Mouse (Mus musculus) kidney, embryonic 16.5 days (tissue): ENCODE data around the gene Kcnh4. TPM values are rescaled to one million over a fixed set of nuclear protein-coding genes. Genes with fewer than 3 reads are reported as not detected.
A peak's percentile ranks its signal among the peaks of the same experiment; 100 is the strongest.

Experiments
- ATAC-seq: fragments of 200-750 bp; cut with Nextera tagmentation; 2 replicates; pipeline ENCODE4 v1.8.0; 2017; ENCODE audit warnings: moderate TSS enrichment; ENCODE audit not compliant: low FRiP score, low TSS enrichment
- H3K27ac ChIP-seq: fragments of 300-500 bp; sonication (generic); 2 replicates; pipeline ENCODE4 v1.5.1; 2014; ENCODE audit warnings: low read length
- H3K27me3 ChIP-seq: fragments of 300-500 bp; sonication (generic); 2 replicates; pipeline ENCODE4 v1.6.1; 2014; ENCODE audit warnings: low read length, control low read depth, mixed read lengths; ENCODE audit not compliant: insufficient read depth
- H3K36me3 ChIP-seq: fragments of 300-500 bp; sonication (generic); 2 replicates; pipeline ENCODE4 v1.6.1; 2014; ENCODE audit warnings: low read length, control low read depth, mixed read lengths; ENCODE audit not compliant: insufficient read depth
- H3K4me1 ChIP-seq: fragments of 300-500 bp; sonication (generic); 2 replicates; pipeline ENCODE4 v1.6.1; 2014; ENCODE audit warnings: low read length, control low read depth, mixed read lengths; ENCODE audit not compliant: insufficient read depth
- H3K4me2 ChIP-seq: fragments of 300-500 bp; sonication (generic); replicated peaks from 2 replicates; pipeline ENCODE4 v1.6.1; 2014; ENCODE audit warnings: low read depth, low read length
- H3K4me3 ChIP-seq: fragments of 300-500 bp; sonication (generic); 2 replicates; pipeline ENCODE4 v1.5.1; 2014; ENCODE audit warnings: mild to moderate bottlenecking, low read length
- H3K9ac ChIP-seq: fragments of 300-500 bp; sonication (generic); replicated peaks from 2 replicates; pipeline ENCODE4 v1.6.1; 2014; ENCODE audit warnings: low read length
- H3K9me3 ChIP-seq: fragments of 300-500 bp; sonication (generic); 2 replicates; pipeline ENCODE4 v1.6.1; 2016; ENCODE audit warnings: low read length, control low read depth
- WGBS: fragments of 180-500 bp; shearing (Covaris S2); extraction: QIAGEN DNeasy Blood & Tissue Kit; methylation state at CpG from one replicate; pipeline ENCODE4 v1.1.7; 2014; 5-methylcytosine and 5-hydroxymethylcytosine counted together
- polyA plus RNA-seq: library from polyadenylated mRNA; unstranded; fragments of >200 nt; fragmentation: Nextera tagmentation; extraction: Ambion mirVana; gene quantifications from 2 replicates; pipeline ENCODE4 v1.2.1, GENCODE M21; 2015

Kcnh4 gene
- polyA plus RNA-seq, 1 experiment from 2014 or later, result not detected

GRCm38 (mm10) chr11:100692164-100692616 lies 67.6 kb downstream of the Kcnh4 start, which contains the start of gene Zfp385c:
Zfp385c (minus strand) TSS chr11:100692455.
- Histone ChIP-seq H3K27ac (no peak within 1 kb of the TSS), H3K27me3 (peaks cover 2% of the 10 kb centered on the region; the same call in 1 of the 2 replicates), H3K4me3 (peak within 1 kb of the TSS; percentile 38), H3K9ac (peak within 1 kb of the TSS; percentile 61; the same call in 1 of the 2 replicates), H3K9me3 (no peaks in the 10 kb centered on the region), H3K36me3 (no peaks in the 10 kb centered on the region), H3K4me1 (peaks cover 8% of the 10 kb centered on the region), H3K4me2 (peak within 1 kb of the TSS; percentile 55)
- ATAC-seq, result no peak
- 1% methylated on average over 23 of the region's 23 CpGs for WGBS

GRCm38 (mm10) chr11:100690389-100690788 lies 69.4 kb downstream of the Kcnh4 start:
- no peaks in the 10 kb centered on the region for H3K9me3 ChIP-seq
- H3K9ac ChIP-seq, result no peak overlapping the region
- no peak overlapping the region for H3K27ac ChIP-seq
- no peaks in the 10 kb centered on the region for H3K36me3 ChIP-seq
- H3K4me3 ChIP-seq, result no peak overlapping the region
- peaks cover 2% of the 10 kb centered on the region; the same call in 1 of the 2 replicates for H3K27me3 ChIP-seq
- ATAC-seq, result no peak
- H3K4me2 ChIP-seq, result no peak overlapping the region
- 74% methylated on average over 7 of the region's 7 CpGs for WGBS
- peaks cover 8% of the 10 kb centered on the region for H3K4me1 ChIP-seq

Other genes starting within 250 kb of the Kcnh4 start
- 173 and 179 TPM in 2 replicates for gene Acly, start 231.9 kb downstream of the Kcnh4 start, polyA plus RNA-seq
- gene Ttc25, start 214.3 kb downstream of the Kcnh4 start, polyA plus RNA-seq, result 1.0 and 1.1 TPM in 2 replicates
- 30.1 and 33.6 TPM in 2 replicates for gene Cnp, start 185.0 kb downstream of the Kcnh4 start, polyA plus RNA-seq
- 72.8 and 74.8 TPM in 2 replicates for gene Nkiras2, start 140.7 kb downstream of the Kcnh4 start, polyA plus RNA-seq
- gene Dnajc7, start 139.8 kb downstream of the Kcnh4 start, polyA plus RNA-seq, result 235 and 267 TPM in 2 replicates
- 0.32 and 0.69 TPM in 2 replicates for gene Zfp385c, start 67.5 kb downstream of the Kcnh4 start, polyA plus RNA-seq
- 2.6 and 3.2 TPM in 2 replicates for gene Dhx58, start 55.7 kb downstream of the Kcnh4 start, polyA plus RNA-seq
- 62.4 and 63.7 TPM in 2 replicates for gene Kat2a, start 47.5 kb downstream of the Kcnh4 start, polyA plus RNA-seq
- gene Hspb9, start 46.1 kb downstream of the Kcnh4 start, polyA plus RNA-seq, result 0.33 TPM in 1 of 2 replicates, not detected in the other
- 41.9 and 47.1 TPM in 2 replicates for gene Rab5c, start 21.7 kb downstream of the Kcnh4 start, polyA plus RNA-seq
- gene Hcrt, start 3.0 kb upstream of the Kcnh4 start, polyA plus RNA-seq, result not detected in 2 replicates
- 8.4 and 8.9 TPM in 2 replicates for gene Ghdc, start 11.0 kb upstream of the Kcnh4 start, polyA plus RNA-seq
- 18.7 and 22.5 TPM in 2 replicates for gene Stat5b, start 90.8 kb upstream of the Kcnh4 start, polyA plus RNA-seq
- gene Stat5a, start 99.4 kb upstream of the Kcnh4 start, polyA plus RNA-seq, result 3.7 and 4.5 TPM in 2 replicates
- 47.9 and 54.4 TPM in 2 replicates for gene Stat3, start 179.6 kb upstream of the Kcnh4 start, polyA plus RNA-seq
- 140 and 161 TPM in 2 replicates for gene Cavin1, start 210.9 kb upstream of the Kcnh4 start, polyA plus RNA-seq
- 42.2 and 45.3 TPM in 2 replicates for gene Atp6v0a1, start 249.5 kb upstream of the Kcnh4 start, polyA plus RNA-seq